Mouse (Mus musculus): ENCODE data around the gene Slc34a2.

DNA sequence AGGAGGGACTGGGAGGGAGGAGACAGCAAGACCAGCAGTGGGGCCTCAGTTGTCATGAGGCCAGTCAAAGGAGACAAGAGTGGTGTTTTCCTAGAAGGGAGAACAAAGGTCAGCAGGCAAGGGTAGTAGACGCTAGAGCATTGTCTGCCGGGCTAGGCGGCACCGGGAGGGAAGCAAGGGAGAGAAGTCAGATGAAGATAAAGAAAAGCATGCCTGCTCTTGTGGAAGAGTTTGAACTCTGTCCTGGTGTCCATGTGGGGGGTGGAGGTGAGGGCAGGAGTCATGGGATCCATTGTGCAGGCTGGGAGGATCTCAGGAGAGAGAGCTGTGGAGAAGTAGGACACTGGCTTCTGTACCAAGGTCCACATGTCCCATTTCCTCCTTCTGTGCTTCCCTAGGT is 40.6 kb downstream of the Slc34a2 start:
- TF ChIP-seq CTCF (IDR thresholded peaks at IDR 0.05; ENCODE audit: borderline replicate concordance, insufficient read depth, low read length) (no peak), POLR2A (IDR thresholded peaks at IDR 0.05; ENCODE audit: low read depth, low read length) (no peak)

Data from embryonic fibroblast, embryonic 13.5 days (primary cell).